Mouse (Mus musculus): ENCODE measurements around the gene Fam81b.

Fam81b gene

GRCm38 (mm10) chr13:76189190-76189589, 115.7 kb downstream of the Fam81b start:
- DNase-seq: no peak

- no peak for DNase-seq
Observed at GRCm38 (mm10) chr13:76187651-76188050, 117.2 kb downstream of the Fam81b start.

GRCm38 (mm10) chr13:76178700-76179099, 126.2 kb downstream of the Fam81b start:
- no peak for DNase-seq

GRCm38 (mm10) chr13:76174297-76174696, 130.6 kb downstream of the Fam81b start:
- no peak for DNase-seq

GRCm38 (mm10) chr13:76160587-76160986, 144.3 kb downstream of the Fam81b start:
- DNase-seq: no peak

- no peak for DNase-seq
Observed at GRCm38 (mm10) chr13:76157508-76157907, 147.4 kb downstream of the Fam81b start.

- DNase-seq: no peak
Observed at GRCm38 (mm10) chr13:76157099-76157498, 147.8 kb downstream of the Fam81b start.

Data from embryo, embryonic 11 days (tissue).